Mouse (Mus musculus) heart, embryonic 13.5 days (tissue): Measurements from ENCODE around the gene Susd1. TPM values are rescaled to one million over a fixed set of nuclear protein-coding genes. Genes with fewer than 3 reads are reported as not detected.
A peak's percentile ranks its signal among the peaks of the same experiment; 100 is the strongest.

Experiments used
- ATAC-seq: fragments of 200-750 bp; cut with Nextera tagmentation; 2 replicates; pipeline ENCODE4 v1.8.0; 2017; ENCODE audit warnings: moderate TSS enrichment; ENCODE audit not compliant: insufficient number of reproducible peaks, low FRiP score, low TSS enrichment; ENCODE audit errors: extremely low read depth
- H3K27ac ChIP-seq: fragments of 300-500 bp; sonication (generic); replicated peaks from 2 replicates; pipeline ENCODE4 v1.5.1; 2015; ENCODE audit warnings: moderate library complexity, mild to moderate bottlenecking, inconsistent platforms
- H3K27me3 ChIP-seq: fragments of 300-500 bp; sonication (generic); replicated peaks from 2 replicates; pipeline ENCODE4 v1.6.1; 2015; ENCODE audit warnings: mild to moderate bottlenecking, inconsistent platforms
- H3K36me3 ChIP-seq: fragments of 300-500 bp; sonication (generic); 2 replicates; pipeline ENCODE4 v1.6.1; 2015; ENCODE audit warnings: mild to moderate bottlenecking, inconsistent platforms
- H3K4me1 ChIP-seq: fragments of 300-500 bp; sonication (generic); 2 replicates; pipeline ENCODE4 v1.6.1; 2015; ENCODE audit warnings: inconsistent platforms
- H3K4me2 ChIP-seq: fragments of 300-500 bp; sonication (generic); 2 replicates; pipeline ENCODE4 v1.6.1; 2015; ENCODE audit warnings: inconsistent platforms, mild to moderate bottlenecking, moderate library complexity
- H3K4me3 ChIP-seq: fragments of 300-500 bp; sonication (generic); 2 replicates; pipeline ENCODE4 v1.5.1; 2015; ENCODE audit warnings: moderate library complexity, mild to moderate bottlenecking, inconsistent platforms
- H3K9ac ChIP-seq: fragments of 300-500 bp; sonication (generic); 2 replicates; pipeline ENCODE4 v1.6.1; 2015; ENCODE audit warnings: inconsistent platforms, mild to moderate bottlenecking, moderate library complexity
- H3K9me3 ChIP-seq: fragments of 300-500 bp; sonication (generic); 2 replicates; pipeline ENCODE4 v1.6.1; 2016; ENCODE audit warnings: inconsistent platforms
- WGBS: fragments of 180-500 bp; shearing (Covaris S2); methylation state at CpG from one replicate; pipeline ENCODE4 v1.1.7; 2015; ENCODE audit warnings: mixed read lengths; 5-methylcytosine and 5-hydroxymethylcytosine counted together
- polyA plus RNA-seq: library from polyadenylated mRNA; unstranded; fragments of >200 nt; fragmentation: Nextera tagmentation; extraction: Ambion mirVana; gene quantifications from 2 replicates; pipeline ENCODE4 v1.2.1, GENCODE M21; 2015

Susd1 gene
- polyA plus RNA-seq, 1 experiment from 2014 or later, result 7.4 TPM

GRCm38 (mm10) chr4:59429128-59429527, 9.3 kb downstream of the Susd1 start:
- Histone ChIP-seq H3K4me1 (peaks cover 14% of the 10 kb centered on the region), H3K4me2 (no peak overlapping the region), H3K36me3 (no peaks in the 10 kb centered on the region), H3K9me3 (no peaks in the 10 kb centered on the region), H3K4me3 (no peak overlapping the region), H3K27me3 (no peaks in the 10 kb centered on the region), H3K27ac (no peak overlapping the region), H3K9ac (no peak overlapping the region)
- no peak for ATAC-seq
- WGBS, result 79% methylated on average over 6 of the region's 6 CpGs

- no peak overlapping the region for H3K27ac ChIP-seq
- no peak for ATAC-seq
- H3K4me1 ChIP-seq, result peaks cover 15% of the 10 kb centered on the region
- no peak overlapping the region for H3K4me2 ChIP-seq
- H3K4me3 ChIP-seq, result no peak overlapping the region
- 0 out of 2 replicates have a peak, but pooled peaks cover 3% of the 10 kb centered on the region for H3K36me3 ChIP-seq
- no peaks in the 10 kb centered on the region for H3K27me3 ChIP-seq
- no peaks in the 10 kb centered on the region for H3K9me3 ChIP-seq
- WGBS, result 89% methylated on average over 5 of the region's 5 CpGs
- H3K9ac ChIP-seq, result no peak overlapping the region
These were observed 12.0 kb downstream of the Susd1 start for GRCm38 (mm10) chr4:59426429-59426828.

- H3K4me3 ChIP-seq, result no peak overlapping the region
- no peak overlapping the region for H3K9ac ChIP-seq
- ATAC-seq, result no peak
- no peaks in the 10 kb centered on the region for H3K27me3 ChIP-seq
- no peak overlapping the region for H3K4me2 ChIP-seq
- H3K4me1 ChIP-seq, result peaks cover 15% of the 10 kb centered on the region
- H3K9me3 ChIP-seq, result no peaks in the 10 kb centered on the region
- no peak overlapping the region for H3K27ac ChIP-seq
- 0 out of 2 replicates have a peak, but pooled peaks cover 3% of the 10 kb centered on the region for H3K36me3 ChIP-seq
These were observed 15.6 kb downstream of the Susd1 start for GRCm38 (mm10) chr4:59422808-59423207.

GRCm38 (mm10) chr4:59422025-59422783, 16.2 kb downstream of the Susd1 start:
- H3K4me1 ChIP-seq, result peaks cover 15% of the 10 kb centered on the region
- no peak overlapping the region for H3K4me3 ChIP-seq
- no peak overlapping the region for H3K27ac ChIP-seq
- H3K9me3 ChIP-seq, result no peaks in the 10 kb centered on the region
- 0 out of 2 replicates have a peak, but pooled peaks cover 4% of the 10 kb centered on the region for H3K36me3 ChIP-seq
- no peak overlapping the region for H3K9ac ChIP-seq
- no peak overlapping the region for H3K4me2 ChIP-seq
- ATAC-seq, result no peak
- H3K27me3 ChIP-seq, result no peaks in the 10 kb centered on the region
- 71% methylated on average over 5 of the region's 5 CpGs for WGBS

GRCm38 (mm10) chr4:59421369-59421746, 17.1 kb downstream of the Susd1 start:
- Histone ChIP-seq H3K27me3 (no peaks in the 10 kb centered on the region), H3K9me3 (no peaks in the 10 kb centered on the region), H3K4me2 (no peak overlapping the region), H3K4me3 (no peak overlapping the region), H3K27ac (no peak overlapping the region), H3K4me1 (peaks cover 15% of the 10 kb centered on the region), H3K36me3 (0 out of 2 replicates have a peak, but pooled peaks cover 7% of the 10 kb centered on the region), H3K9ac (no peak overlapping the region)
- WGBS, result 71% methylated on average over 5 of the region's 5 CpGs
- no peak for ATAC-seq

GRCm38 (mm10) chr4:59420695-59421368, 17.6 kb downstream of the Susd1 start:
- 84% methylated on average over 7 of the region's 7 CpGs for WGBS

DNA sequence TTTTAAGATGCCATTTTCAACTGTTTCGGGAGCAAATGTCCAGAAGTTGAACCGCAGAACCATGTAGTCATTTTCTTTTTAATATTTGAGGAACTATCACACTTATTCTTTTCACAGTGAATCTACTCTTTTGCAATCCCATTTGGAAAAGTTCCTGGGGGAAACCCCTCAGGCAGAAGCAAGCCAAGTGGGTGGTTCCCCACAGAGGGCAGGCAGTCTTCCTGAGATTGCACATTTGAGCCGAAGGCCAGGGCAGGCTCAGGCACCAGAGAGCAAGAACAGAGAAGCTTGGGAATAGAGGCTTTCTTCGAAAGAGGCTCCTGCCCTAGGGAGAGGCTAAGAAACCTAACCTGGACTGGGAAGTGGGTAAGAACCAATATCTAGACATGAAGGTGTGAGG, 19.2 kb downstream of the Susd1 start:
- WGBS, result 78% methylated on average over 4 of the region's 4 CpGs
- peaks cover 15% of the 10 kb centered on the region for H3K4me1 ChIP-seq
- H3K4me2 ChIP-seq, result no peak overlapping the region
- ATAC-seq, result no peak
- no peak overlapping the region for H3K9ac ChIP-seq
- H3K9me3 ChIP-seq, result no peaks in the 10 kb centered on the region
- H3K27ac ChIP-seq, result no peak overlapping the region
- no peak overlapping the region for H3K4me3 ChIP-seq
- no peaks in the 10 kb centered on the region for H3K27me3 ChIP-seq
- 0 out of 2 replicates have a peak, but pooled peaks cover 7% of the 10 kb centered on the region for H3K36me3 ChIP-seq

More at GRCm38 (mm10) chr4:59420695-59421368, 17.6 kb downstream of the Susd1 start:
- H3K9me3 ChIP-seq, result no peaks in the 10 kb centered on the region
- H3K9ac ChIP-seq, result no peak overlapping the region
- H3K27ac ChIP-seq, result no peak overlapping the region
- H3K27me3 ChIP-seq, result no peaks in the 10 kb centered on the region
- 0 out of 2 replicates have a peak, but pooled peaks cover 7% of the 10 kb centered on the region for H3K36me3 ChIP-seq
- ATAC-seq, result no peak
- H3K4me1 ChIP-seq, result peaks cover 15% of the 10 kb centered on the region
- H3K4me3 ChIP-seq, result no peak overlapping the region
- H3K4me2 ChIP-seq, result no peak overlapping the region

DNA sequence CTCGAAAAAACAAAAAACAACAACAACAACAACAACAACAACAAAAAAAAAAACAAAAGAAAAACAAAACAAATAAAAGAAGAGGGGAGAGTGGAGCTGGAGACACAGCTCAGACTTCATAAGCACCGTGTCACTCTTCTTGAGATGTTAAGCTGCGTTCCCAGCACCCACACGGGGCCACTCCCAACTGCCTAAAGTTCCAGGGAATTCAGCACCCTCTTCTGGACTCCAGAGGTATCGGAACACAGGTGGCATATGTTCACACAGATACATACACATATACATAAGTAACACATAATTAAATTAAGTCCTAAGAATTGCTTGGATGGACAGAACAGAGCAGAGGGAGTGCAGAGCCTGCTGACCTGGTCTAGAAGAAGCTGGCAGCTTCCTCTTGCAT, 25.0 kb downstream of the Susd1 start:
- ATAC-seq, result no peak
- Histone ChIP-seq H3K36me3 (peaks cover 12% of the 10 kb centered on the region), H3K4me3 (no peak overlapping the region), H3K4me2 (no peak overlapping the region), H3K27ac (no peak overlapping the region), H3K9me3 (no peaks in the 10 kb centered on the region), H3K27me3 (no peaks in the 10 kb centered on the region), H3K4me1 (peaks cover 11% of the 10 kb centered on the region), H3K9ac (no peak overlapping the region)
- 83% methylated on average over 5 of the region's 5 CpGs for WGBS

- Histone ChIP-seq H3K27ac (no peak overlapping the region), H3K4me1 (peaks cover 11% of the 10 kb centered on the region), H3K9me3 (no peaks in the 10 kb centered on the region), H3K9ac (no peak overlapping the region), H3K27me3 (no peaks in the 10 kb centered on the region), H3K36me3 (peaks cover 12% of the 10 kb centered on the region), H3K4me3 (no peak overlapping the region), H3K4me2 (no peak overlapping the region)
- 84% methylated on average over 9 of the region's 9 CpGs for WGBS
- ATAC-seq, result no peak
These were observed 27.3 kb downstream of the Susd1 start for GRCm38 (mm10) chr4:59411153-59411552.

DNA sequence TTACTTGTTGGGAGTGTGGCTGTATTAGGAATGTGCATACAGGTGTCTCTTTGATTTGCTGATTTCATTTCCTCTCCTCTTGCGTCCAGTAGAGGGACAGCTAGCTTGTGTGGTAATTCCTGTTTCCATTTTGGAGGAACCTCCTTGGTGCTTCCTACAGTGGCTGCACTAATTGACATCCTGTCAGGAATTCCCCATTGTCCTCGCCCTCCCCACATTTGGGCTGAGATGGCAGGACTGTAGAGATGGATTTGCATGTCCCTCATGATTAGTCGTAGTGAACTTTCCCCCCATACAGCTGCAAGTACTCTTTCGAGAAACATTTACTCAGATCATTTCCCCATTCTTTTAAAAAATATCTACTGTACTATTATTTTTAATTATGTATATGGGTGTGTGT, 30.7 kb downstream of the Susd1 start:
- no peak for ATAC-seq
- Histone ChIP-seq H3K9ac (no peak overlapping the region), H3K4me2 (no peak overlapping the region), H3K36me3 (peaks cover 15% of the 10 kb centered on the region), H3K9me3 (no peaks in the 10 kb centered on the region), H3K4me1 (peaks cover 21% of the 10 kb centered on the region), H3K4me3 (no peak overlapping the region), H3K27ac (no peak overlapping the region), H3K27me3 (no peaks in the 10 kb centered on the region)
- WGBS, result 69% methylated on average over 4 of the region's 4 CpGs

GRCm38 (mm10) chr4:59404375-59404774, 34.1 kb downstream of the Susd1 start:
- Histone ChIP-seq H3K27me3 (no peaks in the 10 kb centered on the region), H3K9me3 (no peaks in the 10 kb centered on the region), H3K4me3 (peak overlapping the region; percentile 18), H3K36me3 (peaks cover 22% of the 10 kb centered on the region), H3K27ac (peak overlapping the region; percentile 80), H3K4me1 (peaks cover 17% of the 10 kb centered on the region), H3K9ac (peak overlapping the region; percentile 37; the same call in 1 of the 2 replicates), H3K4me2 (peak overlapping the region; percentile 53)
- no peak; the same call in 1 of the 2 replicates for ATAC-seq
- 21% methylated on average over 6 of the region's 6 CpGs for WGBS
